ENCODE assay signal across 22 mouse cellular contexts in genomic region chr5:144181249-144181648, GRCm38 (mm10). TPM values are rescaled to one million over a fixed set of nuclear protein-coding genes. Genes with fewer than 3 reads are reported as not detected.
A peak's percentile ranks its signal among the peaks of the same experiment; 100 is the strongest.
DNase-seq lines count a peak whose midpoint lies in the region; ATAC-seq and TF ChIP-seq lines count a peak whose summit lies in the region.
"Had no signal": no experiment of that assay in that cellular context is flagged by ENCODE, and none has a peak within 500 bp of the region (broad histone marks: within the 10 kb centered on the region; RNA-seq: fewer than 3 reads in every experiment).

No protein-coding gene starts in this region.

- H3K27ac ChIP-seq in spleen, adult 2 months (ENCODE audit: insufficient read depth, low read length), result peak overlapping the region; percentile 76
- no peak overlapping the region for H3K27ac ChIP-seq in hindbrain, embryonic 14.5 days
- no peak overlapping the region for H3K27ac ChIP-seq in forebrain, embryonic 10.5 days
- H3K27ac ChIP-seq: embryonic facial prominence, embryonic 13.5 days; gastrocnemius, adult 2 months; hindbrain, embryonic 15.5 days; kidney, postnatal 0 days; layer of hippocampus, adult 2 months; limb, embryonic 10.5 days; lung, embryonic 15.5 days; neural tube, embryonic 13.5 days had no signal

- H3K4me2 ChIP-seq in hindbrain, embryonic 14.5 days (replicated peaks), result no peak overlapping the region
- H3K4me2 ChIP-seq: embryonic facial prominence, embryonic 13.5 days; hindbrain, embryonic 15.5 days; liver, embryonic 11.5 days; lung, embryonic 15.5 days; neural tube, embryonic 13.5 days had no signal

- H3K36me3 ChIP-seq in spleen, adult 2 months (ENCODE audit: control insufficient read depth, insufficient read depth, low read length), result peaks cover 14% of the 10 kb centered on the region
- H3K36me3 ChIP-seq in hindbrain, embryonic 14.5 days (replicated peaks; ENCODE audit: control insufficient read depth, insufficient read depth), result peaks cover 49% of the 10 kb centered on the region
- H3K36me3 ChIP-seq in forebrain, embryonic 10.5 days (replicated peaks), result peaks cover 90% of the 10 kb centered on the region

- WGBS in spleen, adult 2 months, result 19% methylated on average over 7 of the region's 7 CpGs
- 91% methylated on average over 7 of the region's 7 CpGs for WGBS in hindbrain, embryonic 14.5 days
- 95% methylated on average over 7 of the region's 7 CpGs for WGBS in forebrain, embryonic 10.5 days

- peak; percentile 73 for ATAC-seq in megakaryocyte, adult 5-6 weeks (ENCODE audit: poor library complexity, severe bottlenecking)
- ATAC-seq in inflammation-experienced regulatory T-cells, adult 6 months, result no peak
- no peak for ATAC-seq in hindbrain, embryonic 14.5 days (ENCODE audit: low FRiP score)

- no peaks in the 10 kb centered on the region for H3K9me3 ChIP-seq in hindbrain, embryonic 14.5 days (ENCODE audit: control insufficient read depth, low read length)
- no peaks in the 10 kb centered on the region for H3K9me3 ChIP-seq in forebrain, embryonic 10.5 days
- H3K9me3 ChIP-seq: embryonic facial prominence, embryonic 13.5 days; hindbrain, embryonic 15.5 days; limb, embryonic 10.5 days; lung, embryonic 15.5 days; neural tube, embryonic 13.5 days had no signal

- peaks cover 21% of the 10 kb centered on the region for H3K4me1 ChIP-seq in spleen, adult 2 months (ENCODE audit: control insufficient read depth, insufficient read depth, insufficient read length)
- no peaks in the 10 kb centered on the region for H3K4me1 ChIP-seq in hindbrain, embryonic 14.5 days (replicated peaks; ENCODE audit: control insufficient read depth, insufficient read depth, low read length)
- H3K4me1 ChIP-seq in forebrain, embryonic 10.5 days, result no peaks in the 10 kb centered on the region
- H3K4me1 ChIP-seq: embryonic facial prominence, embryonic 13.5 days; hindbrain, embryonic 15.5 days; limb, embryonic 10.5 days had no signal

- no peak for TF ChIP-seq CTCF in spleen, adult 2 months (IDR thresholded peaks at IDR 0.05; ENCODE audit: extremely low read depth, insufficient read depth, insufficient read length, insufficient replicate concordance)

- H3K9ac ChIP-seq in hindbrain, embryonic 14.5 days, result no peak overlapping the region
- H3K9ac ChIP-seq: embryonic facial prominence, embryonic 13.5 days; hindbrain, embryonic 15.5 days; lung, embryonic 15.5 days; neural tube, embryonic 13.5 days had no signal

- DNase-seq in lung, postnatal 36 days, result peak; percentile 52
- no peak for DNase-seq in lung, postnatal 25 days (ENCODE audit: low spot score)
- DNase-seq in spleen, adult 2 months (ENCODE audit: low read depth in 1 of 2, low spot score in 2 of 2), result peak; percentile 74 to 91
- DNase-seq in hindbrain, embryonic 14.5 days (ENCODE audit: low spot score), result no peak
- no peak for DNase-seq in forebrain, embryonic 10.5 days (ENCODE audit: extremely low spot score, low spot score)
- DNase-seq: cerebellum, adult 11 months; gastrocnemius, adult 2 months; kidney, adult 11 months; right cerebral cortex, postnatal 25 days; thymus, postnatal 36 days had no signal

- no peak for TF ChIP-seq POLR2A in spleen, adult 2 months (IDR thresholded peaks at IDR 0.05; ENCODE audit: low read depth, low read length)

- H3K4me3 ChIP-seq in spleen, adult 2 months (ENCODE audit: extremely low read depth, insufficient read depth, insufficient read length), result no peak overlapping the region
- no peak overlapping the region for H3K4me3 ChIP-seq in hindbrain, embryonic 14.5 days (replicated peaks; ENCODE audit: low read length)
- H3K4me3 ChIP-seq in forebrain, embryonic 10.5 days, result no peak overlapping the region
- H3K4me3 ChIP-seq: embryonic facial prominence, embryonic 13.5 days; gastrocnemius, adult 2 months; hindbrain, embryonic 15.5 days; layer of hippocampus, adult 2 months; limb, embryonic 10.5 days; lung, embryonic 15.5 days; neural tube, embryonic 13.5 days had no signal

- no peaks in the 10 kb centered on the region for H3K27me3 ChIP-seq in spleen, adult 2 months (ENCODE audit: control insufficient read depth, insufficient read depth, low read length)
- no peaks in the 10 kb centered on the region for H3K27me3 ChIP-seq in hindbrain, embryonic 14.5 days (ENCODE audit: control insufficient read depth, insufficient read depth, low read length)
- no peaks in the 10 kb centered on the region for H3K27me3 ChIP-seq in forebrain, embryonic 10.5 days (ENCODE audit: poor library complexity, severe bottlenecking)
- H3K27me3 ChIP-seq: embryonic facial prominence, embryonic 13.5 days; hindbrain, embryonic 15.5 days; lung, embryonic 15.5 days; neural tube, embryonic 13.5 days had no signal

RNA-seq across cellular contexts. Expression of gene Bhlha15, which starts 8.8 kb away (rescaled TPM):
- 0.07 and 0.16 TPM in 2 replicates for total RNA-seq in megakaryocyte, adult 5-6 weeks (2015)
- 0.07 TPM in 1 of 2 replicates, not detected in the other for total RNA-seq in megakaryocyte, adult 5-6 weeks (2017)
- 6.1 and 7.6 TPM in 2 replicates for polyA plus RNA-seq in spleen, adult 2 months (2012; rRNA removed)
- polyA plus RNA-seq in inflammation-experienced regulatory T-cells, adult 6 months (2017; shearing (Covaris generic)), result under 1 TPM in 2 of 3 experiments, not detected in 1; 0.21 to 0.26 TPM
- 0.11 and 0.12 TPM in 2 replicates for polyA plus RNA-seq in hindbrain, embryonic 14.5 days (2014; fragmentation: Nextera tagmentation; extraction: Ambion mirVana)
- 0.12 and 0.23 TPM in 2 replicates for polyA plus RNA-seq in forebrain, embryonic 10.5 days (2016; fragmentation: Nextera tagmentation; extraction: Ambion mirVana)
- total RNA-seq: gastrocnemius, adult 2 months; midbrain, postnatal 0 days had no signal
- polyA plus RNA-seq: C2C12 had no signal

RNA-seq across cellular contexts. Expression of gene Tecpr1, which starts 42.2 kb away (rescaled TPM):
- total RNA-seq in megakaryocyte, adult 5-6 weeks (2015), result 6.0 and 9.8 TPM in 2 replicates
- total RNA-seq in megakaryocyte, adult 5-6 weeks (2017), result 8.0 and 13.0 TPM in 2 replicates
- 71.1 and 73.9 TPM in 2 replicates for polyA plus RNA-seq in spleen, adult 2 months (2012; rRNA removed)
- 10 to 100 TPM; 74.3 to 93.5 (median 81.1) TPM for polyA plus RNA-seq in inflammation-experienced regulatory T-cells, adult 6 months (2017; shearing (Covaris generic))
- polyA plus RNA-seq in hindbrain, embryonic 14.5 days (2014; fragmentation: Nextera tagmentation; extraction: Ambion mirVana), result 32.3 and 34.7 TPM in 2 replicates
- polyA plus RNA-seq in forebrain, embryonic 10.5 days (2016; fragmentation: Nextera tagmentation; extraction: Ambion mirVana), result 18.1 and 19.9 TPM in 2 replicates

Comparison
In these comparisons a context has a peak if more than half of its experiments do, and no peak if none do; other contexts are left out.
1. DNase-seq: peak in lung, postnatal 36 days (single experiment) and spleen, adult 2 months (2 of 2); none in lung, postnatal 25 days (single experiment), hindbrain, embryonic 14.5 days (single experiment) and forebrain, embryonic 10.5 days (single experiment).